Mouse (Mus musculus) stomach, postnatal 0 days (tissue): ENCODE data around the gene F13a1.

Experiments
- CTCF ChIP-seq: IDR thresholded peaks from 2 replicates; pipeline ENCODE4 v1.5.1; 2016; ENCODE audit warnings: antibody characterized with exemption, low read depth, mild to moderate bottlenecking, moderate library complexity
- EP300 ChIP-seq: optimal IDR thresholded peaks from 2 replicates; pipeline ENCODE3; 2016; ENCODE audit warnings: antibody characterized with exemption

- TF ChIP-seq CTCF (no peak), EP300 (no peak)
These were observed 96.4 kb downstream of the F13a1 start for GRCm38 (mm10) chr13:36953676-36954075.
